Mouse (Mus musculus) adrenal gland, postnatal 4 days (tissue): ENCODE measurements around the gene Tmem201. TPM values are rescaled to one million over a fixed set of nuclear protein-coding genes. Genes with fewer than 3 reads are reported as not detected.
"Not testable (repeated sequence)": the region's sequence is repeated elsewhere in the genome, so short reads cannot be mapped to it uniquely, and the experiment has no call there.

Source experiments
- DNase-seq, 2 experiments: peaks; one replicate each; pipeline ENCODE4 v3.0.0; 2021 to 2022; ENCODE audit warnings: low spot score in 2 of 2, mixed read lengths in 2 of 2
- total RNA-seq, 2 experiments: library from RNA; stranded (reverse); gene quantifications; 2 replicates each; pipeline ENCODE4 v1.2.3; 2021

The Tmem201 gene
- total RNA-seq, 2 experiments from 2014 or later = 41.2 to 48.6 TPM

DNA sequence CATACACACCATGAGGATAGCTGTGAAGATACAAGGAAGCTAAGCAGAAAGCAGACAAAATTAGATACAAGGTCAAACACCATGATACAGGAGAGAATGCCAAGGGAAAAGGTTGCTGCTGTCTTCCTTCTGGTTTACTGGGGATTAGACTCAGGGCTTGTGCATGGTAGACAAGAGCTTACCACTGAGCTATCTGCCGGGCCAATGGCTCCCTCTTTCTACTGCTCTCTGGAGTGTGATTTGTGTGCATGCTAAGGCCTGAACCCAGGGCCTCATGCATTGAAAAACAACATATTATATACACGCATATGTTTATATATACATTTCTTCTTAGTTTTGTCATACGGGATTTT is 11.8 kb upstream of the Tmem201 start:
- not testable (repeated sequence) for DNase-seq

GRCm38 (mm10) chr4:149749003-149749662 is 11.3 kb upstream of the Tmem201 start:
- DNase-seq = no peak

DNA sequence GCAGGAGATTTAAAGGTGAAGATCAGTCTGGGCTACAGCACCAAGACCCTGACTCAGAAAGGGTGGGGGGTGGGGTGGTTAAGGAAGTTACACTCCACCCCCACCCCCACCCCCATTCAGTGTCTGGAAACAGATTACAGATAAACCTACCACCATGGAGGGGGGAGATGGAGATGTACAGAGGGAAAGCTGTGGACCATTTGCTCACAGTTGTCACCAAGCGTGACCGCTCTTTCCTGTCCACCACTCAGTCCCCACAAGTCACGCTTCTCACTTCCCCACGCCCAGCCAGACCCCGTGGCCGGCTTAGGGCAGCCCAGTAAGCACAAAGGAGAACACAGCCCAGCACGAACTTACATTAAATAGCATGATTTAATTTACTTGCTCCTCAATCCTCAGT is 6.3 kb upstream of the Tmem201 start:
- no peak for DNase-seq

DNA sequence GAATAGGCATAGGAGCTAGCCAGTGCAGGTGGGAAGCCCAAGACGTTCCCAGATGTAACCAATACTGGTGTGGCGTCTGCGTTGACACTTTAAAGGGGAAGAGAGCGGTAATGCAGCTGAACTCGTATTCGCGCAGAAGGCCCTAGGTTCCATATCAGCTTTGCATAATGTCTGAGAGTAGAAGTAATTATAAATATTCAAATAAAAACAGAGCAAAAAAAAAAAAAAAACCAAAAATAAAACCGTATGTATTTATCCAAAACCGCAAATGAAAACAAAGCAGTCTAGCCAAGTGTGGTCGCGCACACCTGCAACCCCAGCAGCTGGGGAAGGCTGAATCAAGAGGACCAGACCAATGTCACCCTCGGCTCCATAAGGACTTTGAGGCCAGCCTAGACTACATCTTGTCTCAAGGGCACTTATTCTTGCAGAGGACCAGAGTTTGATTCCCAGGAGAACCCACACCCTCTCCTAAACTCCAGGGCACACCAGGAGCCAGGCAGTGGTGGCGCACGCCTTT is 4.2 kb upstream of the Tmem201 start:
- DNase-seq = no peak

DNA sequence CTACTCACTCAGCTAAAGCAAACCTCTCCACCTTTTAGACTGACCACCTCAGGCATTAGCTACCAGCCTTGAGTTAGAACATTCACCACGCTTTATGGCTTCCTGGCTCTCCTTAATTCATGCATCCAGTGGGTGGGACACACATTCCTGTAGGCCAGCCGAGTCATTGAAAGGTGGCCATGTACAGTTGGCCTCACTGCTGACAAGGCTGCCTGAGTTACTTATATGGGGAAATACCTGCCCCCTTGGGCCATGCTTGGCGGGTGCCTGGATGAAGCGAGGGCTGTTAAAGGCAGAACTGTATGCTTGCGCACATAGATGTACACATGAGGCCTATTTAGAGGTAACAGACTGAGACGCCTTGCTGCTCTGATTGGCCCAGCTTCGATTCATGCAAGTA is 2.5 kb upstream of the Tmem201 start:
- DNase-seq = no peak

- no peak for DNase-seq
Measured at GRCm38 (mm10) chr4:149739478-149739877, 1.6 kb upstream of the Tmem201 start.

DNA sequence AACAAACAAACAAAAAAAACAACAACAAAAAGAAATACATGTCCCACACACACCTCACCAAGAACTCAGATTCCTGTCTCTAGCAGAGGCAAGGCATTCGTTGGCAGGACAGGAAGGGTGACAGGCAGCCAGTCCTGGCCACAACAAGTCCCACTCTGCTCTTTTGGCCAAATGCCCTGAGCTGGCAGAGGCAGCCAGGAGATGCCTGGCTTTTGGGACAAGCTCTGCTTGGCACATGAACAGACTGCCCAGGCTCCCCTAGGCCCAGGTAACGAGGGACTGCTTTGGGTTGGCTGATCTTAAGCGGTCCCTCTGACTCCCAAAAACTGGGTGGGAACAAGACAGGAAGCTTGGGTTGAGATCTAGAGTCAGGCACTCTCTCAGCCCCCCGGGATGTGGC is 1.3 kb downstream of the Tmem201 start:
- no peak for DNase-seq

- no peak for DNase-seq
Measured at GRCm38 (mm10) chr4:149735624-149736250, 2.1 kb downstream of the Tmem201 start.

DNA sequence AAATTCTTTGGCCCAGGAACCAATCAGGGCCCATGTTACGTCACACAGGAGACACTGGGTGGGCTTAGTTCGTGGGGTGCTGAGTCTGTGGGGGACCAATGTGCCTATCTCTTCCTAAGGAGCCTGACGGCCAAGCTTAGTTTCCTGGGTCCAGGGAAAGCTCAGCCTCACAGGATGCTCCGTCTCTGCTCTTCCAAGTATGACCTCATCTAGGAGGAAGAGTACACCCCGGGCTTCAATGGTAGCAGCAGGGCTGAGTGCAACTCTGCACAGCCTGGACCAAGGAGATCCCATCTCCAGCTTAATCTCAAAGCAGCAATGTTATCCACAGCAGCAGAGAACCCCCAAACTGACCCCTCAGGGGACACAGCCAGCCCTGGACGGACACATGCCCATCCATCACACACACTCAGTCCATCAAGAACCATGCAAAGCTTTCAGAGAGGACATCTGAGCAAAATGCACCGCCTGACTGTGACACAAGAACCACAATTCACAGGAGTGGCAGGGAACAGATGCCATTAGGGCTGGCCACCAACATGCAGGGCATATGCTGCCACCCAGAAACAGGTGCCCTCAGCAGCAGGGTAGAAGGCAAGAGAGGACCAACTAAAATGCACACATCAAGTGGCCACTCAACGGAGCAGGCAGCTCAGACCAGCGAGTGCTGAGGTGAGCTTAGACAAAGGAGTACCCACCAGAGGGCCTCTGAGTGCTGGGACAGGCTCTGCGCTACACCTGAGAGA is 2.9 kb downstream of the Tmem201 start:
- no peak for DNase-seq

- DNase-seq = no peak
Measured at GRCm38 (mm10) chr4:149734246-149734645, 3.6 kb downstream of the Tmem201 start.

GRCm38 (mm10) chr4:149733748-149734147 is 4.1 kb downstream of the Tmem201 start:
- DNase-seq = no peak

GRCm38 (mm10) chr4:149732800-149733199 is 5.0 kb downstream of the Tmem201 start:
- DNase-seq = no peak

DNA sequence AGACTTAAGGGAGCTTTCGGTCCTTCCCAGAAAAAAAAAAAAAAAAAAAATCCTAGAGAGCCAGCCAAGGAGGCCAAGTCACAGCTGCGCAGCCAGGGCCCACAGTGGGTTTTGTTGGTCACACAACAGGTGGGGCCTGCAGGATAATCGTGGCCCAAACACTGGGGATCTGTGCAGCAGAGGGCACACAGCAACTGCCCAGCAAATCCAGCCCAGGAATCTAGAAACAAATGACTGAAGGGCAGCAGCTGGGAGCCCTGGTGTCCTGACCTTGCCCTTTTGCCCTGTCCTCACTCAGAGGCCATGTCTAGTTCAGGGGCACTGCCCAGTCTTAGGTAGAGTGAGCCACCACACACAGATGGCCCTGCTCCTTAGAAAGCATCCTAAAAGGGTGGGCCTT is 5.5 kb downstream of the Tmem201 start:
- DNase-seq = no peak

DNA sequence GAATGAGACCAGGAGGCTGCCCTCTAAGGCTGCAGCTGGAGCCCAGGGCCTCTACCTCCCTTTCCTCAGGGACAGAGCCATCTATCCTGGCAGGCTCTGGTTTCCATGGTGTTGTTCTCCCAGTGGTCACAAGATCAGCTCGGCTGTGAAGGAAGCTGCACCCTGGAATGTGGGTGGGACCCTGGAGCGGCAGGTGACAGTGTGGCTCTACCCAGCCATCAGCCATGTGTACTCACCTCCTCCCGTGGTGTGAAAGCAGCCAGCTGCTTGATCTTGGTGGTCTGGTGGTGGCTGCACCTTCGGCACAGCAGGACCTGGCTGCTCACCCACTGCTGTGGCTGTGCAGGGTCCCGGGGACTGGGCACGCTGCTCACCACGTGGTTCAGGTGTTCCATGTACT is 7.0 kb downstream of the Tmem201 start:
- DNase-seq = no peak

DNA sequence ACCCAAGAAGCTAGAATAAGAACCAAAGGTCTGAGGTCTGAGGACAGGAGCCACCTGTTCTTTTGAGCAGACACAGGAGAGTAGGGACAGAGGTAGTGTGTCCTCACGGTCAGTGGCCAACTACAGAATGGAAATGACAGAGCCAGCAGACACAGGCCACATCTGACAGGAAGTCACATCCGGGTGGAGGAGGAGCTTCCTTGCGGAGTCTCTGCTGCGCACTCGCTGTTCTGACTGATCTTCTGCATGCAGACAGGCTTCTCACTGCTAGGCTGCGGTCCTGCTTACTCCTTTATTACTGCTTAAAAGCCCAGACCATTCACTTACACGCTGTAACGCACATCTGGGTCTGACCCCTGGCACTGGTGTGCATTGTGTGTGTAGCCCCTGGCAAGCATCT is 9.0 kb downstream of the Tmem201 start:
- no peak for DNase-seq

DNA sequence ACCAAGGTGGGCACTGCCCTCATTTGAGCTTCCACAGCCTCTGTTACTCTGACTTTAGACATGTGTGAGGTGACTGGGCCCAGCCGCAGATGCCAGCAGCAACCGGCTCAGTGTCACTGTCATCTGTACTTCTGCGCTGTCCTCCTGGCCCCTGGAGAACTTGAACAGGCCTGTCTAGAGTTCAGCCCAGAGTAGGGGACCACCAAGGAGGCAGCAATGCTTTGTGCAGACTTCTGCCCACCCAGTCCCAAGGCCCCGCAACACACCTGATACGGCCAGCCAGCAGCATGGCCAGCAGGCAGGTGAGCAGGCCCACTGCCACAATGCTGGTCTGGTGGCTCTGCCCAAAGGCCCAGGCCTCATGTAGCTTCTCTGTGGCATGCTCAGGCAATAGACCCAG is 10.2 kb downstream of the Tmem201 start:
- DNase-seq = no peak

- DNase-seq = peak; percentile 56 to 77
Measured at GRCm38 (mm10) chr4:149725661-149726350, 12.0 kb downstream of the Tmem201 start.

GRCm38 (mm10) chr4:149724916-149725470 is 12.9 kb downstream of the Tmem201 start:
- DNase-seq = no peak

DNA sequence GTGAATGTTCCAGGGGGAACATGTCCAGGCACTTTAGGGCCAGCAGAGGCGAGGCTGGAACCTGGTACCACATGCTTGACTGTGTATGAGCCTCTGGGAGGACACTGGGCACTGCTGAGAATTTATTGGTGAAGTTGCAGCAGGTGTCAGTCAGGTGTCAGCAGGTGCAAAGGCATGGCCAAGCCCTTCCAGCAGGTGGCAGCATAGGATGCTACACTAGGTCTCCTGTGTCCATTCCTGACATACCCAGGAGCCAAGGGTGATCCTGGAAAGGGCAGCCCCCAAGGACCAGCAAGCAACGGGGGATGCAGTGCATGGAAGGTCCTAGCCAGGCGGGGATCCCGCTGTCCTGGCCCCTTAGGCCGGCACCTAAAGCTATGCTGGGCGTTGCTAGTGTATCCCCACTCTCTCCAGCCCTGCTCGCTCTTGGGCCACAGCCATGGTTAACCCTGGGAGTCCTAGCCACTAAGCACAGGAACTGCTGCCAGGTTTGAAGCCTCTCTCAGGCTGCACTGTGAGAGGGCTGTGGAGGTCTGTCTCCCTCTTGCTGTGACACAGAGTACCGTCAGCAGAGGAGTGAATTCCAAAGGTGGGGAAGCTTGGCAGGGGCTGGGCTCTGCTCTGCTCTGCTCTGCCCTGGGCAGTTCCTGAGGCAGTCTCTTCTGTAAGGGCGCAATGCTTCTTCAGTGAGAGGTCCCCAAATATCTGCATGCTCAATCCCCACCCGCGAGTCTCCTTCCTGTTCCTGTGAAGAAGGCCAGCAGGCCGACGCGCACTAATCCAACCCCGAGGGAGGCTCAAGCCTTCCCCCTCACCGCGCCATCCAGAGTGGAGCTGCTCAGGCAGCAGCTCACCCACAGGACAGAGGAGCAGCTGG is 13.8 kb downstream of the Tmem201 start:
- DNase-seq = no peak

- DNase-seq = no peak
Measured at GRCm38 (mm10) chr4:149723021-149723390, 14.8 kb downstream of the Tmem201 start.
